Mouse (Mus musculus) cerebellum, adult 8-10 months (tissue): ENCODE data around the gene Arhgap8.
"Not testable (repeated sequence)": the region's sequence is repeated elsewhere in the genome, so short reads cannot be mapped to it uniquely, and the experiment has no call there.

Experiments used
- DNase-seq: peaks from one replicate; pipeline ENCODE4 v3.0.0; 2022

The Arhgap8 gene

GRCm38 (mm10) chr15:84736994-84737346 is 17.1 kb downstream of the Arhgap8 start:
- DNase-seq: no peak

GRCm38 (mm10) chr15:84738246-84738645 is 18.4 kb downstream of the Arhgap8 start:
- DNase-seq: no peak

- DNase-seq: no peak
Observed at GRCm38 (mm10) chr15:84741573-84741972, 21.7 kb downstream of the Arhgap8 start.

- DNase-seq: no peak
Observed at GRCm38 (mm10) chr15:84743347-84743746, 23.5 kb downstream of the Arhgap8 start.

GRCm38 (mm10) chr15:84744308-84744707 is 24.5 kb downstream of the Arhgap8 start:
- no peak for DNase-seq

- DNase-seq: no peak
Observed at GRCm38 (mm10) chr15:84745831-84746230, 26.0 kb downstream of the Arhgap8 start.

GRCm38 (mm10) chr15:84754987-84755386 is 35.1 kb downstream of the Arhgap8 start:
- peak; percentile 69 for DNase-seq

- DNase-seq: no peak
Observed at GRCm38 (mm10) chr15:84756426-84756825, 36.6 kb downstream of the Arhgap8 start.

GRCm38 (mm10) chr15:84758493-84758892 is 38.6 kb downstream of the Arhgap8 start:
- peak; percentile 28 for DNase-seq

- DNase-seq: no peak
Observed at GRCm38 (mm10) chr15:84762712-84763422, 43.0 kb downstream of the Arhgap8 start.

- no peak for DNase-seq
Observed at GRCm38 (mm10) chr15:84763423-84763812, 43.6 kb downstream of the Arhgap8 start.

GRCm38 (mm10) chr15:84766621-84767020 is 46.8 kb downstream of the Arhgap8 start:
- no peak for DNase-seq

- DNase-seq: not testable (repeated sequence)
Observed at GRCm38 (mm10) chr15:84768531-84768930, 48.7 kb downstream of the Arhgap8 start.

- no peak for DNase-seq
Observed at GRCm38 (mm10) chr15:84769641-84770341, 49.9 kb downstream of the Arhgap8 start.

GRCm38 (mm10) chr15:84772191-84773111 is 52.6 kb downstream of the Arhgap8 start:
- peak; percentile 20 for DNase-seq

- no peak for DNase-seq
Observed at GRCm38 (mm10) chr15:84775421-84776174, 55.7 kb downstream of the Arhgap8 start.

GRCm38 (mm10) chr15:84778587-84778986 is 58.7 kb downstream of the Arhgap8 start:
- DNase-seq: no peak

GRCm38 (mm10) chr15:84784812-84785211 is 65.0 kb downstream of the Arhgap8 start:
- DNase-seq: no peak

GRCm38 (mm10) chr15:84787161-84787560 is 67.3 kb downstream of the Arhgap8 start:
- no peak for DNase-seq

- no peak for DNase-seq
Observed at GRCm38 (mm10) chr15:84793649-84794048, 73.8 kb downstream of the Arhgap8 start.

- DNase-seq: peak; percentile 48
Observed at GRCm38 (mm10) chr15:84800132-84800531, 80.3 kb downstream of the Arhgap8 start.

- peak; percentile 83 for DNase-seq
Observed at GRCm38 (mm10) chr15:84803685-84804084, 83.8 kb downstream of the Arhgap8 start.
